Mouse (Mus musculus): Measurements from ENCODE around the gene Slc38a2.
A peak's percentile ranks its signal among the peaks of the same experiment; 100 is the strongest.

The Slc38a2 gene

DNA sequence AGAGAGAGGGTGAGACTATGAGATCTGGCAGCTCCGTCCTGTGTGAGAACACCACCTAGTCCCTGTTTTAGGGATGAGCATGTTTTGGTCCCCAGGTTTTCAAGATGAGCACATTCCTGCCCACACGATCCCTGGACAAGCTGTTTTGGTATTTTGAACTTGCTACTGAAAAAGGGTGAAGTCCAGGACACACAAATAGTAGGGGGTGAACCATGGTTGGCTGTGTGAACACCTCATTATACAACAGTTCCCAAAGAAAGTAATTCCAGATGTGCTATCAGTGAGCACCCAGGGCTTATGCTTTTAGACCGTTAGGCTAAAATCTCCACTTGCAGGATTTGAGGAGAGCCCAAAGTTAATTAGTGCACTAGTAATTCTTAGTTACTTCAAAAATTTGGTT is 17.7 kb upstream of the Slc38a2 start:
- no peak for DNase-seq

DNA sequence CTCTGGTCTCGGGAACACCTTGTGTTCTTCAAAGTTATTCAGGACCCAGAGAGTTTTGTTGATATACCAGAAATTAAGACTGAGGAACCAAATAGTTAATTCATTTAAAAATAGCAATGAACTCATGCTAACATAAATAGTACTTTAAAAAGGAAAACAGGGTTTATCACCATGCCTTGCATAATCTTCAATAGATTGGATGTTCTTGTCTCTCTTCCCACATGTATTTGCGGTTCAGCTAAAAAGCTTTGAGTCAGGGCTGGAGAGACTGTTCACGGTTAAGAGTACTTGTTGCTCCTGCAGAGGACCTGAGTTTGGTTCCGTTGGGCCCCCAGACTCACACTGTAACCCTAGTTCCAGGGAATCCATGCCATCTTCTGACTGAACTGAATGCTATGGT is 16.8 kb upstream of the Slc38a2 start:
- DNase-seq = no peak

DNA sequence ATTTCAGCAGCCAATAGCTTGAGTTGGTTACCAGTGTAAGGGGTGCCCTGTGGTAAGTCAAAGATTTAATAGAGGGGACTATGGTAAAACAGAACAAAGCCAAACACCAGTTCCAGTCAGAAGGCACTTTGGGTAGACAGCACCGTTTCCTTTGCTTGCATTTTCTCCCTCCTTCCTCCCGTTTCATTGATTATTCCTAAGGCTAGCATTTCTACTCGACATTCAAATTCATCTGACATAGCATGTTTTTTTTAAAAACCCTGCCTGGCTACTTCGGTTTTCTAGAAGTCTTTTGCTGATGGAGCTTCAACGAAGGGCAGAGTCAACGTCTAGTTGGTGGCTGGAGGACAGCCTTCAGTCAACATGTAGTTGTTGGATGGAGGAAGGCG is 16.2 kb upstream of the Slc38a2 start:
- no peak for DNase-seq

DNA sequence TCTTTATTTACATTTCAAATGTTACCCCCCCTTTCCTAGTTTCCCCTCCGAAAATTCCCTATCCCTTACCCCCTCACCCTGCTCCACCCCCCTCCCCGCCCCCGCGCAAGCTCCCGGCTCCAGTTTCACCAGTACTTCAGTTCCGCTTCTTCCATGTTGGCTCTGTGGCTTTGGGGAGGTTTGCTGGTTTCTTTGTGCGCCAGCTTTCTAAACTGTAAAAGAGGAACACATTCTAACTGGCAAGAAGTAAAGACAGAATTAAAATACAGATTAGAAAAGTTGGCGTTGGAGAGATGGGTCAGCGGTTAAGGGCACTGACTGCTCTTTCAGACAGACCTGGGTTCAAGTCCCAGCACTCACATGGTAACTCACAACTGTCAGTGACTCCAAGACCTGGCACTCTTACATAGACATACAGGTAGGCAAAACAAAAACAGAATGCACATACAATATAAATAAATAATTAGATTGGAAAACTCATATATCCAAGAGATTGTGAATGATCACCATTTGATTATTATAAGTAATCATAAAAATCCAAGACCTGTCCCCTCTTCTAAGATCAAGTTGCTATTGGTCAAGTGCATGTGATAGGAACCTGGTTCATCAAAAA is 15.7 kb upstream of the Slc38a2 start:
- no peak for DNase-seq

DNA sequence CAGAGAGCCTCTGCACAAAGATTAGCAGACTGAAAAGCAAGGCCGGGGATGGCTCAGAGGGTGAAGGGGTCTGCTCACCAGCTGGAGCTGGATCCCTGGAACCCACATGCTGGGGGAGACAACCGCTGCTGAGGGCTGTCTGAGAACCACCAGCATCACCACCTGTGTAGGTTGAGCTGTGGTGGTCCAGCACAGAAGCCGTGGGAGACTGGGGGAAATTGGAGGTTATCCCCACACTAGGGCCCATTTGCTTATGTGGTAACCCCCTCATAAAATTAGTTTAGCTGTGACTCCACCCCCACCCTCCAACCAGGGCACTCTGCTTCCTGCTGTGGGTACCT is 15.1 kb upstream of the Slc38a2 start:
- no peak for DNase-seq

DNA sequence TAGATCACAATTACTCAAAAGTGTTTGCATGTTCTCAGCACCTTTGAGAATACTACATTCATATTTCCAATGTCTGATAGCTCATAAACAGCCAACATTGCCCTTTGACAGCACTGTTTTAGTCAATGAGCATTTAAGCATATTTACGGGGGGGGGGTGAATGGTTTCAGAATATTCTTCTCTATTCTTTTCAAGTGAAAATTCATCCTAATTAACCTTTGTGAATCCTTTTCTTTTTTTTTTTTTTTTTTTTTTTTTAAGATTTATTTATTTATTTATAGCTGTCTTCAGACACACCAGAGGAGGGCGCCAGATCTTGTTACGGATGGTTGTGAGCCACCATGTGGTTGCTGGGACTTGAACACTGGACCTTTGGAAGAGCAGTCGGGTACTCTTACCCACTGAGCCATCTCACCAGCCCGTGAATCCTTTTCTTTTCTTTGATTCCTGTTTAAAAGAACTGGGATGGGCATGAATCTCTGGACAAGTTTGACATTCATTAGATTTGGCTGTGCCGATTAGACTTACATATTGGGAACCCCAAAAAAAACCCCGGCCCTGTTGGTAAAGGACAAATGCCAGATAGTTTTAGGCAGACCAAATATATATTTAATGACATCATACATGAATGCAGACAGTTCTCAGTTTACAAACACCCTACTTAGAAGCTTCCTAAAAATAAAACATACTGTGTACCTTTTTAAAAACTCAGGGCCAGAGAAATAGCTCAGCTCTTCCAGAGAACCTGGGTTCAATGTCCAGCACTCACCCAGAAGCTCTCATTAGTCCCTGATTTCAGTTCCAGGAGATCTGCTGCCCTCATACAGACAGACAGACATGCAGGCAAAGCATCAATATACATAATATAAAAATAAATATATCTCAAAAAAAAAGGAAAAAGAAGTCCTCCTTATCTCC is 14.5 kb upstream of the Slc38a2 start:
- DNase-seq = no peak

DNA sequence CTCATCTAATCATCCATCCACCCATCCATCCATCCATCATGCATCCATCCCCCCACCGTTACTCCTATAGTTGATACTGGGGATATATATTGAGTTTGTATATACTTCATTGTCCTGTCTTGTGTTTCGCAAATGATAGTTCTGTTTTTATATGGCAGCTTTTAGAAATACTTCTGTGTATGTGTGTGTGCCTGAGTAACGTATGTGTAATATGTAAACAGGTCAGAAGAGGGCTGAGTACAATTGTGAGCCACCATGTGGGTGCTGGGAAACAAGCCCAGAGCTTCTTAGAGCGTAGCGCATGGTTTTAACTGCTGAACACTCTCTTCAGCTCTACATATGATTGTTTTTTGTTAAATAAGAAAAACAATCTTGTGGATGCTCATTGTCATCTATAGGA is 12.8 kb upstream of the Slc38a2 start:
- peak; percentile 16 for DNase-seq

DNA sequence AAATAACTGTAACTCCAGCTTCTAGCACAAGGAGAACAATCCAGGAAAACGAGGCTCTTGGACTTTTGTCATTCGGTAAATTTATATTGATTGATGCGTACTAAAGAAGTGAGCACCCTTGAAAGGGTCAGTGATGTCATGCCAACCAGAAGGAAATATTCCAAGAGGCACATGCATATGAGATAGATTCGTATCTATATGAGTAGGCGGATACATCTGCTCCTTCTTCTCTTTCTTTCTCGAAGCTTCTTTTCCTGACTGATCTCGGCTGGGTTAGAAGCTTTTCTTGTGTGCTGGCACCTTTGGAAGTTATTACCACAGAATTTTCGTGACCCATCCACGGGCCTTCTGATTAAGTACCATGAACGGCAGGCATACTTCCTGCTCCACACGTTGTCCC is 12.1 kb upstream of the Slc38a2 start:
- DNase-seq = peak; percentile 41

DNA sequence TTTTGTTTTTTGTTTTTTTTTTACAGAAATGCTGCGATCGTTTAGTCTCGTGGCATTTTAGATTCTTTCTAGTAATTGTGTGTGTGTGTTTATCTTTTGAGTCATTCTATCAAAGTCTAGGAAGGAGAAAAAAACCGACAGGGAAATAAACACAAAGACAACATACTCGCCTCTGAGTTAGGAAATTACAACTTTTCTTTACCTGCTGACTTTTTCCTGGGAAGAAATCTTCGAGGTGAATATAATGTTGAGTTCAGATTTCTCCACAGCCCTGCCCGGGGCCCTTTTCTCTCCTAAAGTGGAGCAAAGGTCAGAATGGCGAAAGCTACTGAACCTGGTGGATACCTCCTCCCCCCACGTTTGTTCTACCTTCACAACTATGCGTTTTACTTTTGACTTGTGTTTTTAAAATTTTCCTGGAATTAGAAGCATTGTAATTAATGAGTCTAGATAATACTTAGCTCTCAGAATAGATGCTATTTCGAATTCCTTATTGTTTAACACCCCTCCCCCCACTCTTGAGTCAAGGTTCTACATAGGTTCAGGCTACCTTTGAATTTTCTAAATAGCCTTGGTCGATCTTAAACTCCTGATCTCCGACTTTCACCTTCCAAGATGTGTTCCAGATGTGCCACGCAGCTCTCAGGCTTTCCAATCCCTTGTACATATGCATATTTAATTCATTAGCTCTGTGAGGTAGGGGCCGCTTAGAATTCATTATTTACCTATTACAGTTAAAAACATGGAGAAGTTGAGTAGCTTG is 11.0 kb upstream of the Slc38a2 start:
- peak; percentile 63 for DNase-seq

DNA sequence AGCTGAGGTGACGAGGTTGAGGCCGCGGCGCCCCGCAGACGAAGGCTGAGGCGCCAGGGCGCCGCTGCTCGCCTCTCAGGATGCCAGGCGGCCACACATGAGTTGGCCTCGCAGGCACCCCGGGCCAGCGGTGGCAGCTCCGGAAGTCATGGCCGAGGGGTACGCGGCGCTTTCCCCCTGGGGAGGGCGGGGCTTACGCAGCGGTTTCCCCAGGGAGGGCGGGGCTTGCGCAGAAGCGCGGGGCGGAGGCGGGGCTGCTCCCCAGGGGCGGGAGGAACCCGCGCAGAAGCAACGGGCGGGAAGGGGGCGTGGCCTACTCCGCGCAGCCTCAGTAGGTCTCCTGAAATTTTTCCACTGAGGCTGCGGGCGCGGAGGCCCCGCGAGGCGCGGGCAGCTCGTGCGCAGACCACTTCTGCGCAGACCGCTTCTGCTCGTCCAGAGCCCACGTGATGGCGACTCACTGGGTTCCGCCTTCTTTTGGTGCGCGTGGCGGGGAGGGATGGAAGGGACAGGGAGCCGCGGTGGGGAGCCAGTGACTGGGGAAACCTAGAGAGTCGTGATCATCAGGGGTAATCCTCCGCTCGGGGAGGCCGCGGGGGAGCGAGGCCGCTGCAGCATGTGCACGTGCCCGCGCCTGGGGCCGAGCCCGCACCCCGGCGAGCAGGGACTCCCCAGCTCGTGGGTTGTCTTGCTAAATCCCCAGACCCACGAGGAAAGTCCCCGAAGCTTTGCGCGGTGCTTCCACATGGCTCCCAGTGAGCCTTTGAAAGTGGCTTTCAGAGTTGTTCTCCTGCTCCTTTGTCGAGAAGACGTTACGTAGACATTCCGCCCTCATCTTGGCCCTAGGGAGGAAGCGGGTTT is 10.2 kb upstream of the Slc38a2 start:
- peak; percentile 95 for DNase-seq

DNA sequence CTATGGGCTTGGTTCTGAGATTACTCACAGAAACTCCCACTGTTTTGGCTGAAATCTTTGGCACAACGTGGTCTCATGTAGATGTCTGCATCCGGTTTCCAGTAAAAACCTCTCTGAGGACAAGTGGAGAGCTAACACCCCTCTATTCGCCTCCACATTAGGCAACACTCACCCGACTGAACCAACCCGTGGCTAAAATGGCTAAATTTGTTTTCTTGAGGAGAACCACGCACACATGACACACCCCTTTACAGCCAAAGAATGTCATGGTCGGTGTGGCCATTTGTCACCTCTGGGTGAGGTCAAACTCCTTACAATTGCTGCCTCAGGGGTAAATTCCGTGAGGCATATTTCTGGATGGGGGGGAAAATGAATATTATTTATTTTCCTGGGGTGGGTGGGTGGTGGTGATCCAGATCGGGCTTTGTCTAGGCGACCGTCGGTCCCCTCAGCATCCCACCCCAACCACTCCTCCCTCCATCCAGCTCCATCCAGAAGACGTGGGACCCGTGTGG is 9.5 kb upstream of the Slc38a2 start:
- peak; percentile 67 for DNase-seq

DNA sequence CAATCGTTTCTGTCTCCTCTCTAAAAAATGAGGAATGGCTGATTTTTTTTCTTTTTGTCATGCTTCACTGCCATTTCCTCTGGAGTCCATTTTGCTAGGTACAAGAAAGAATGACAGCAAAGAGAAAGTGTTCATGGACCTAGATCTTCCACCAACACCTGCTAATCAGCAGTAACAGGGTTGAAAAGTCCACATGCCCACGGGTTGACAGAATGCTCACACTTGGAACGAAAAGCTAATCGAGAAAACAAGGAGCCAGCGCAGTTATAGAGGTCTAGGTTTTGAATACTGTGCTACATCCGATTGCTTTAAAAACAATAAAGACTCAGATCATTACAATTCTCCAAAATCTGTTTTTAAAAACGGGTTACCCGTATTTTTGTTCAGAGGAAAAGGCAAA is 8.9 kb upstream of the Slc38a2 start:
- DNase-seq = no peak

DNA sequence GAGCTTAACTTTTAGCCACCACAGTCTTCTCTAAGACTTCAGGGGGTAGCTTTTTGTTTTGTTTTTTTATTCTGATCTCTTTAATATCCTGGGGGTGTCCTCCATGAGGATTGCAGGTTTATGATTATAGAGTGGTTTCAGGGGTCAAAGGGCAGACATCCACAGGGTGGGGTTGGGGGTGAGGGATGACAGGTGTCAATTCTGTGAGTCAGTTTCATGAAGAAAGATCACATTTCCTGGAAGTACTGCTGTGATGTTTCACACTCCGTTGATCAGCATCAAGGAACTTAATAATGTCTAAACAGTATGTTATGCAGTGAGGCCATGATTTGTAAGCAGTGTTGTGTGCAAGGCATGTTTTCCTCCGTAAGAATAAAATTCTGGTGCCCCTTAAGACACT is 8.4 kb upstream of the Slc38a2 start:
- DNase-seq = no peak

DNA sequence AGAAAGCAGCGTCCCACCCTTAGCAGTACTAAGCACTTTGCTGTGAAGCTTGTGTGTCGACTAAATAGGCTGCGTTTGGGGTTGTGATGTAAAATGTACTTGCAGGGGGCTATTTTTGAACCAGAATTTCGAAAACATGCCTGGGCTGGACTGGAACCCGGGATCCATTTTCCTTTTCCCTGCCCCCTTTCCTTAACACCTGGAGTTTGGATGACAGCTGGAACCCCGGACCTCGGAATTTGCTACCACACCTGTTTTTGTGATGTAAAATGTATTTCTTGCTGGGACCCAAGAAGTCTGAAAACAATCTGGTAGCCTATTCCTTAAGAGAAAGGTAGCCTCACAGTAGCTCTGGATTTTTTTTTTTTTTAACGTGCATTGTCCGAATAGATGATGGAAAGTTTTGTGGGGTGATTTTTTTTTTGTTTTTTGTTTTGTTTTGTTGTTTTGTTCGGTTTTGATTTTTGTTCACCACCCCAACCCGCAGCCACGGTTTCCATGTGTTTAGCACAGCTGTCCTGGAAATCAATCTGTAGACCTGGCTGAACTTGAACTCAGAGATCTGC is 3.0 kb upstream of the Slc38a2 start:
- peak; percentile 22 for DNase-seq

DNA sequence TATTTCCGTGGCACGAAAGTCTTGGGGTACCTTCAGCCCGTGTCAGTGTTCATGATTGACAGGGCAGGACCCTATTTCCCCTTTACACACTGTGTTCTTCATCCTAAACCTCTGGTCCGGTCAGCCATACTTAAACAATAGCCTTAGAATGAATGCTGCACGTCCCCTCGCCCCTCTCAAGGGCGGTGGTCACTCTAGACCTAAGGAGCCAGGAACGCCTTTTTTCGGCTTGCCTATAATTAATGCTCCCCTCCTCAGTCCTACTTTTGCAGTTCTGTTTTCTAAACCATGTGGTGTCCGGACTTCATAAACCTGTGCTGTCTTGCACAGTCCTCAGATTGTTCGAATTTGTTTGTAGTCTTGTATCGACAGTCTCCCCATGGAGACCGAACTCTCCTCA is 1.2 kb upstream of the Slc38a2 start:
- DNase-seq = peak; percentile 58

DNA sequence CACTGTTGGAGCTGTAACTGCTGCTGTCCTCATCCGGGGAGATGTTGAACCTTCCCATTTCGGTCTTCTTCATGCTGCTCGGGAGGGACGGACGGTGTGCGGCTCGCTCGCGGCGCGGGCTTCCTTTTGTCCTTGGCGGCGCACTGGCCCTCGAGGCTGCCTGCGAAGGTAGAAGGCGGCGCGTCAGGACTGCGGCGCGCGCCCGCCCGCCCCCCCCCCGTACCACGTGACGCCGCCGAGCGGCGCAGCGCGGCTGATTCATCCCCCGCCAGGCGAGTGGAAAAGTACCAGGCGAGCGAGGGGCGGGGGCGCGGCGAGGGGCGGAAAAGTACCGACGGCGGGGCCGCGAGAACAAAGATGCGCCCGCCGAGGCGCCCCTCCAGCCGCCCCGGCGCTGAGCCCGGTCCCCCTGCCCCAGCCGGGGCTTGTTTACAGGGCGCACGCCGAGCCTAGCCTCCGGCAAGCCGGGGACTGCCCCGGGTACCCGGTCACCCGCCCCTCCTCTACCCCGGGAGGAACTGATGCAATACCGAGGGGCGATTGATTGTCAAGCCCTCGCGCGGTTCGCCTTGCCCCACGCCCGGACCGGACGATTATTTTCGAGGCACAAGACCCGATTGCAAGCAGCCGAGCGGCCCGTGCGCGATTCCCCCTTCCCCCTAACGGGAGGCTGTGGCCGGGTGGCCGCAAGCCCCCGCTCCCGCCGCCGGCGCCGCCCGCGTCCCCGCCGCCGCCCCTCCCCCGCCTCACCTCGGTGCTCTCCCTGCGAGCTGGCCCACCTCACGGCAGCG is 677 bp downstream of the Slc38a2 start:
- DNase-seq = peak; percentile 82

DNA sequence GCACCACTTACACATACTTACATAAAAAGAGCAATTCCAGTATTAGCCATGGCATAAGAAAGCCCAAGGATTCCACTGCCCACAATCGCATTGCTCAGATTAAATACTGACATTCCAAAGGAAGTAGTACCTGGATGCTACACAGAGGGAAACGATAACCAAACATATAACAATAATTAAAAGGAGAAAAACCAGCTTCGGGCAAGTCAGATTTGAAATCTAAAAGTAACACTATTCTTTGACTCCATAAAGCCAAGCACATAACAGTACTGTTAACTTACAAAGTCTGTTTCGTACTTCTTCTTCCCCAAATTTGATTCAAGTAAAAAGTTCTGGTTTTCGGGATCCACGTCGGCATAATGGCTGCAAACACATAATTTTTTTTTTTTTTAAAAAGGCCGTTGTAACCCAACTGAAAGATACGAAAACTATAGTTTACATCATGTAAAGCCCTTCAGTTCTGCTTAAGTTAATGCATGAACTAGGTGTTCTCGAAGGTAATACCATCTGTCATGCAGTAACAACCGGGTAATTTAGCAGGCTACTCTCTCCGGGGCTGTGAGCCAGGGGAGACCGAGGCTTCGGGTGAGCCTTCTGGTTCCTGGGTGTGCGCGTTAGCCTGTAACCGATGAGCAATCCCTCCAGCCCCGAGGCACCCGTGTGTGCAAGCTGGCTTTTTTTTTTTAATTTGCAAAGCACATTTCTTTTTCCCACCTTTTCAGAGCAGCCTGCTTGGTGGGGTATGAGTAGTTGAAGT is 1.5 kb downstream of the Slc38a2 start:
- peak; percentile 77 for DNase-seq

DNA sequence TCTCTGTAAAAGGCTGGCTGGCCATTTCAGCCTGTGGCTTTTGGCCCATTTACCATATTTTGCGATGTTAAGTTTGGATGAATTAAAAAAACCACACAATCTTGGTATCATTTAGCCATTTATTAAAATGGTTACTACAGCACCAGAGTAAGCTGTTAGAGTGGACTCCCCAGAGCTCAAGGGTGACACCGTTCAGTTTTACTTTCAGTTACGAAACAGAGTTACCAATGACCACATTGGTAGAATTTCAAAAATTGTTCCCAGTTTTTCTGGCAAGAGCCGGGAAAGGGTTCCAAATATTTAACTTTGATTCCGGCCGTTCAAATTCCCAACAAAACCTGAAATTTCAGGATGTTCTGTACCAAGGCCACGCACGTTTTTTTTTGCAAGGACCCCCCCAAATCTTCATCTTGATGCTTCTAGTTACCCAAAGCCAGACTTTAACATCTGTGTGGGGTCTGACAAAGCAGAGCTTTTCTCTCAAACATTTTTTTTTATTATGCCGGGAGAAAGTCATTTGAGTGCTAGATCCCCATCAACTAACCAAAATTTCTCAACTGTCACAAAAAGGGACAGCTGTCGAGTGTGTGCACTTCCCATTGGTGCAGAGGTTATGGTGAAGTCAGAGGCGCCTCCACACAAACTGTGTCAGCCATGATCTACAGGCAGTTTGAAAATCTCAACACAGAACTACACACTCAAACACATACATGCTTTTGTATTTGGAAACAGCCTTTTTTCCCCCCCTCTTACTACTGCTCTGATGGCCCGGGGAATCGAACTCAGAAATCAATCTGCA is 2.8 kb downstream of the Slc38a2 start:
- peak; percentile 51 for DNase-seq

All from cerebellum, adult 9-10 months (tissue).